In the genomic region with DNA sequence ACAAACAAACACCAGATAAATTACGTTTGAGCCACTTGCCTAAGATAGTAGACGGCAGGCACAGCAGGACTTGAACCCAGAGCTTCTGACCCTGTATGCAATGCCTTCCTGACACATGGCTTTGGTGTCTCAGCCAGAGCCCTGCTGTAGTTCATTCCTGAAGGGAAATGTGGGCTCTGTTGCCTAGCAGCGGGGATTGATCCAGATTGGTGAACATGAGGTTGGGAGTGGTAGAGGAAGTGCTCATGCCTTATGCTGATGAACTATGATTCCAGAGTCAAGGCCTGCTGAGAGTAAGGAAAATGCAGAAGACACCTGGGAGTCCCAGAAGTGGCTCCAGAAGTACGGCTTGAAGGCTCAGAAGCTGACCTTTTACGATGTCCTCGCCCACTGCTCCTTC, we compare ENCODE assay signal across 16 mouse cellular contexts.
DNase-seq lines count a peak whose midpoint lies in the region; TF ChIP-seq lines count a peak whose summit lies in the region.
"Had no signal": no experiment of that assay in that cellular context is flagged by ENCODE, and none has a peak within 500 bp of the region (broad histone marks: within the 10 kb centered on the region; RNA-seq: fewer than 3 reads in every experiment).

No protein-coding gene starts in this region.

- H3K36me3 ChIP-seq in ES-E14 (ENCODE audit: control insufficient read depth, insufficient read depth, low read length, poor library complexity, severe bottlenecking), result 0 out of 2 replicates have a peak, but pooled peaks cover 5% of the 10 kb centered on the region
- H3K36me3 ChIP-seq: embryonic facial prominence, embryonic 10.5 days; heart, embryonic 12.5 days; hindbrain, embryonic 10.5 days; hindbrain, embryonic 15.5 days had no signal

- H3K9ac ChIP-seq in ES-E14 (ENCODE audit: insufficient read depth, low read depth, low read length, poor library complexity, severe bottlenecking), result peak overlapping the region; percentile 63; the same call in 1 of the 2 replicates
- H3K9ac ChIP-seq: heart, embryonic 12.5 days; hindbrain, embryonic 15.5 days had no signal

- H3K9me3 ChIP-seq in ES-E14 (ENCODE audit: control insufficient read depth, insufficient read depth, low read depth, low read length), result no peaks in the 10 kb centered on the region
- H3K9me3 ChIP-seq: embryonic facial prominence, embryonic 10.5 days; heart, embryonic 12.5 days; hindbrain, embryonic 10.5 days; hindbrain, embryonic 15.5 days had no signal

- H3K27ac ChIP-seq in ES-E14 (ENCODE audit: insufficient read depth, low read depth, low read length, poor library complexity, severe bottlenecking), result peak overlapping the region; percentile 45; the same call in 1 of the 2 replicates
- H3K27ac ChIP-seq: embryonic facial prominence, embryonic 10.5 days; hindbrain, embryonic 10.5 days; hindbrain, embryonic 15.5 days had no signal

- in situ Hi-C loops in ES-E14 (cut with MboI; ENCODE audit: low sequenced_read_pairs in 2 of 2, unreplicated experiment in 2 of 2), result no loop called here

- no peak for TF ChIP-seq CTCF in lung, adult 2 months (IDR thresholded peaks at IDR 0.05; ENCODE audit: insufficient read depth, low read length)

- peaks cover 8% of the 10 kb centered on the region in 2 experiments for H3K4me1 ChIP-seq in ES-E14 (ENCODE audit: control insufficient read depth in 2 of 2, insufficient read depth in 2 of 2, low read length in 2 of 2, poor library complexity in 1 of 2)
- no peaks in the 10 kb centered on the region for H3K4me1 ChIP-seq in lung, adult 2 months (ENCODE audit: control insufficient read depth, insufficient read depth, low read length)
- H3K4me1 ChIP-seq: heart, embryonic 12.5 days had no signal

- peak overlapping the region; percentile 39 to 54; a peak in 3 of 4 replicates for H3K4me3 ChIP-seq in ES-E14 (ENCODE audit: insufficient read depth in 1 of 2, low read depth in 1 of 2, low read length in 2 of 2, poor library complexity in 1 of 2, severe bottlenecking in 1 of 2)
- no peak overlapping the region for H3K4me3 ChIP-seq in lung, adult 2 months (replicated peaks; ENCODE audit: extremely low read depth, low read depth, low read length)
- H3K4me3 ChIP-seq: embryonic facial prominence, embryonic 10.5 days; heart, embryonic 12.5 days; hindbrain, embryonic 10.5 days; hindbrain, embryonic 15.5 days had no signal

- 87% methylated on average over 6 of the region's 6 CpGs for WGBS in lung, adult 2 months

- TF ChIP-seq POLR2A in lung, adult 2 months (IDR thresholded peaks at IDR 0.05; ENCODE audit: borderline replicate concordance, extremely low read depth, low read depth, low read length), result no peak

- peak; percentile 41 for DNase-seq in layer of hippocampus, adult 11-12 months (ENCODE audit: low spot score)
- no peak for DNase-seq in layer of hippocampus, adult 9-10 months (ENCODE audit: low spot score)
- DNase-seq in ES-E14 (ENCODE audit: low read depth, low spot score), result no peak
- DNase-seq in brain, adult 2 months (ENCODE audit: low read depth, low spot score), result peak; percentile 44
- DNase-seq in lung, adult 2 months, result no peak
- DNase-seq in adrenal gland, adult 18-20 months (ENCODE audit: low spot score in 2 of 2), result no peak
- no peak for DNase-seq in spleen, postnatal 36 days (ENCODE audit: low spot score in 2 of 2)
- DNase-seq: adrenal gland, adult 2 months; adrenal gland, postnatal 25 days; cerebellum, adult 2 months; cerebellum, postnatal 10 days; gastrocnemius, postnatal 25 days had no signal

TF ChIP-seq in ES-E14, 5 proteins besides CTCF, POLR2A, EP300 and RAD21:
- TF ChIP-seq HCFC1 (IDR thresholded peaks at IDR 0.05; ENCODE audit: borderline replicate concordance, insufficient read depth, low read length), result no peak
- TF ChIP-seq ZNF384 (IDR thresholded peaks at IDR 0.05; ENCODE audit: low read depth, low read length), result no peak
- TF ChIP-seq CHD2 (IDR thresholded peaks at IDR 0.05; ENCODE audit: low read depth, low read length), result no peak
- TF ChIP-seq MAFK (IDR thresholded peaks at IDR 0.05; ENCODE audit: insufficient read depth, low read depth, low read length), result no peak
- no peak for TF ChIP-seq ZC3H11A (IDR thresholded peaks at IDR 0.05; ENCODE audit: borderline replicate concordance, low read depth, low read length)

Comparison
In these comparisons a context has a peak if more than half of its experiments do, and no peak if none do; other contexts are left out.
1. DNase-seq: peak in layer of hippocampus, adult 11-12 months (single experiment) and brain, adult 2 months (single experiment); none in layer of hippocampus, adult 9-10 months (single experiment), ES-E14 (single experiment), lung, adult 2 months (single experiment), adrenal gland, adult 18-20 months (0 of 2) and spleen, postnatal 36 days (0 of 2).